Mouse (Mus musculus) forebrain, postnatal 0 days (tissue): ENCODE results near the gene Herc1. TPM values are rescaled to one million over a fixed set of nuclear protein-coding genes. Genes with fewer than 3 reads are reported as not detected.

Source experiments
- ATAC-seq: fragments of 200-750 bp; cut with Nextera tagmentation; 2 replicates; pipeline ENCODE4 v1.8.0; 2017; ENCODE audit warnings: mild to moderate bottlenecking, moderate library complexity
- DNase-seq: peaks from one replicate; pipeline ENCODE4 v3.0.0-alpha.2; 2015
- H3K27ac ChIP-seq: fragments of 300-500 bp; sonication (generic); 2 replicates; pipeline ENCODE4 v1.5.1; 2014; ENCODE audit warnings: low read depth, mild to moderate bottlenecking, antibody characterized with exemption, low read length, moderate library complexity, mixed read lengths
- H3K27me3 ChIP-seq: fragments of 300-500 bp; sonication (generic); 2 replicates; pipeline ENCODE4 v1.6.1; 2014; ENCODE audit warnings: mild to moderate bottlenecking, low read length, mixed read lengths; ENCODE audit not compliant: insufficient read depth
- H3K36me3 ChIP-seq: fragments of 300-500 bp; sonication (generic); 2 replicates; pipeline ENCODE4 v1.6.1; 2014; ENCODE audit warnings: mild to moderate bottlenecking, moderate library complexity; ENCODE audit not compliant: insufficient read depth
- H3K4me1 ChIP-seq: fragments of 300-500 bp; sonication (generic); 2 replicates; pipeline ENCODE4 v1.6.1; 2014; ENCODE audit warnings: antibody characterized with exemption; ENCODE audit not compliant: insufficient read depth
- H3K4me2 ChIP-seq: fragments of 300-500 bp; sonication (generic); 2 replicates; pipeline ENCODE4 v1.6.1; 2014; ENCODE audit warnings: low read depth, mild to moderate bottlenecking, moderate library complexity
- H3K4me3 ChIP-seq: fragments of 300-500 bp; sonication (generic); 2 replicates; pipeline ENCODE4 v1.5.1; 2014; ENCODE audit warnings: low read depth, low read length, mixed read lengths
- H3K9ac ChIP-seq: fragments of 300-500 bp; sonication (generic); 2 replicates; pipeline ENCODE4 v1.6.1; 2014; ENCODE audit warnings: mild to moderate bottlenecking
- H3K9me3 ChIP-seq: fragments of 300-500 bp; sonication (generic); 2 replicates; pipeline ENCODE4 v1.6.1; 2016; ENCODE audit warnings: low read length
- CTCF ChIP-seq: sonication (generic); IDR thresholded peaks from 2 replicates; pipeline ENCODE4 v1.5.1; 2016; ENCODE audit warnings: antibody characterized with exemption, control low read depth, low read depth
- WGBS: fragments of 180-500 bp; shearing (Covaris S2); extraction: QIAGEN DNeasy Blood & Tissue Kit; methylation state at CpG from one replicate; pipeline ENCODE4 v1.1.7; 2014; 5-methylcytosine and 5-hydroxymethylcytosine counted together
- polyA plus RNA-seq: library from polyadenylated mRNA; unstranded; fragments of >200 nt; fragmentation: Nextera tagmentation; extraction: Ambion mirVana; gene quantifications from 2 replicates; pipeline ENCODE4 v1.2.1, GENCODE M21; 2015
- total RNA-seq: library from RNA; depleted of rRNA; stranded (reverse); fragments of >200 nt; gene quantifications from 2 replicates; pipeline ENCODE4 v1.2.3, GENCODE M21; 2014; rRNA removed

Herc1 gene
- total and polyA plus RNA-seq, 2 experiments from 2014 or later = 27.3 to 107 TPM

GRCm38 (mm10) chr9:66518901-66519300 lies 168.7 kb downstream of the Herc1 start:
- TF ChIP-seq CTCF = no peak
- peaks cover 58% of the 10 kb centered on the region for H3K36me3 ChIP-seq
- H3K4me3 ChIP-seq = no peak overlapping the region
- no peak overlapping the region for H3K4me2 ChIP-seq
- WGBS = 58% methylated on average over 5 of the region's 5 CpGs
- no peak overlapping the region for H3K9ac ChIP-seq
- no peaks in the 10 kb centered on the region for H3K4me1 ChIP-seq
- no peaks in the 10 kb centered on the region for H3K27me3 ChIP-seq
- no peak for DNase-seq
- ATAC-seq = no peak
- no peaks in the 10 kb centered on the region for H3K9me3 ChIP-seq
- no peak overlapping the region for H3K27ac ChIP-seq

GRCm38 (mm10) chr9:66520299-66520698 lies 170.0 kb downstream of the Herc1 start:
- ATAC-seq = no peak
- no peak overlapping the region for H3K4me2 ChIP-seq
- no peaks in the 10 kb centered on the region for H3K27me3 ChIP-seq
- no peak for DNase-seq
- no peaks in the 10 kb centered on the region for H3K4me1 ChIP-seq
- H3K9me3 ChIP-seq = no peaks in the 10 kb centered on the region
- H3K4me3 ChIP-seq = no peak overlapping the region
- 98% methylated on average over 4 of the region's 4 CpGs for WGBS
- H3K27ac ChIP-seq = no peak overlapping the region
- TF ChIP-seq CTCF = no peak
- H3K36me3 ChIP-seq = peaks cover 60% of the 10 kb centered on the region
- no peak overlapping the region for H3K9ac ChIP-seq

- WGBS = 95% methylated on average over 3 of the region's 3 CpGs
- ATAC-seq (no peak), DNase-seq (no peak)
- Histone ChIP-seq H3K4me3 (no peak overlapping the region), H3K4me2 (no peak overlapping the region), H3K9me3 (no peaks in the 10 kb centered on the region), H3K4me1 (no peaks in the 10 kb centered on the region), H3K36me3 (peaks cover 59% of the 10 kb centered on the region), H3K27ac (no peak overlapping the region), H3K27me3 (no peaks in the 10 kb centered on the region), H3K9ac (no peak overlapping the region)
- TF ChIP-seq CTCF = no peak
Measured at GRCm38 (mm10) chr9:66521595-66521994, 171.3 kb downstream of the Herc1 start.

DNA sequence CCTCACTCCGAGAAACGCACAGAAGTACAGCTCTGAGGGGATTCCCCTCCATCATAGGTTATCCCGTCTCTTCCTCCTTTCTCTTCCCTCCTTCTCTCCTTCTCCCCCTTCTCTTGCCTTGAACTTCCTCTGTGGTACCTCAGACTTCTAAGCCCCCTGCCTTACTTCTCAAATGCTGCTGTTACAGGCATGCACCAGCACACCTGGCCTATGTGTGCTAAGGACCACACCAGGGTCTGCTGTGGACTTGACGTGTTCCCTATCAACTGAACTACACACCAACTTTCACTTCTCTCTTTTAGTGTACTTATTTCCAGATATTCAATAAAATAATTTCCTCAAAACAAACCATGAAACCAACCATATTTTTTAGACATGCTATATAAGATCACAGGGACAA lies 192.5 kb downstream of the Herc1 start:
- TF ChIP-seq CTCF = no peak
- Histone ChIP-seq H3K4me1 (no peaks in the 10 kb centered on the region), H3K4me2 (no peak overlapping the region), H3K4me3 (no peak overlapping the region), H3K36me3 (peaks cover 38% of the 10 kb centered on the region), H3K27ac (no peak overlapping the region), H3K9ac (no peak overlapping the region), H3K27me3 (no peaks in the 10 kb centered on the region), H3K9me3 (no peaks in the 10 kb centered on the region)
- DNase-seq (no peak), ATAC-seq (no peak)
- 81% methylated on average over 4 of the region's 4 CpGs for WGBS

Other genes starting within 250 kb of the Herc1 start
- 59.8 and 66.9 TPM in 2 replicates for gene Snx1, start 223.9 kb upstream of the Herc1 start, total RNA-seq
- gene Snx1, start 223.9 kb upstream of the Herc1 start, polyA plus RNA-seq = 42.8 and 51.5 TPM in 2 replicates
- 33.0 and 46.2 TPM in 2 replicates for gene Ciao2a, start 223.8 kb upstream of the Herc1 start, total RNA-seq
- gene Ciao2a, start 223.8 kb upstream of the Herc1 start, polyA plus RNA-seq = 60.7 and 67.7 TPM in 2 replicates
- gene Dapk2, start 192.2 kb upstream of the Herc1 start, total RNA-seq = 1.9 and 3.4 TPM in 2 replicates
- gene Dapk2, start 192.2 kb upstream of the Herc1 start, polyA plus RNA-seq = 1.5 and 1.8 TPM in 2 replicates
- 0.29 and 0.31 TPM in 2 replicates for gene Fbxl22, start 164.1 kb downstream of the Herc1 start, total RNA-seq
- 0.29 and 0.48 TPM in 2 replicates for gene Fbxl22, start 164.1 kb downstream of the Herc1 start, polyA plus RNA-seq
- 46.3 and 59.7 TPM in 2 replicates for gene Usp3, start 242.7 kb downstream of the Herc1 start, total RNA-seq
- 55.1 and 55.2 TPM in 2 replicates for gene Usp3, start 242.7 kb downstream of the Herc1 start, polyA plus RNA-seq